Mouse (Mus musculus) erythroblast, embryonic 14.5 days (primary cell): Measurements from ENCODE around the gene Efna3.

Experiments used
- GATA1 ChIP-seq: IDR thresholded peaks from 2 replicates; pipeline ENCODE4 v1.6.1; 2012; ENCODE audit warnings: low read length, inconsistent platforms, mixed read lengths
- TAL1 ChIP-seq: IDR thresholded peaks from 3 replicates; pipeline ENCODE4 v1.6.1; 2012; ENCODE audit warnings: low read length, inconsistent platforms, mixed read lengths

- TF ChIP-seq GATA1: no peak
- TF ChIP-seq TAL1: no peak
These were observed 51.9 kb downstream of the Efna3 start for GRCm38 (mm10) chr3:89270891-89271290.
